26 mouse cellular contexts compared by ENCODE assay signal in genomic region chr12:47465924-47466323, GRCm38 (mm10).
DNase-seq lines count a peak whose midpoint lies in the region; ATAC-seq lines count a peak whose summit lies in the region.
"Had no signal": no experiment of that assay in that cellular context is flagged by ENCODE, and none has a peak within 500 bp of the region (broad histone marks: within the 10 kb centered on the region; RNA-seq: fewer than 3 reads in every experiment).

No protein-coding gene starts in this region.

- H3K4me2 ChIP-seq in hindbrain, embryonic 12.5 days (replicated peaks), result no peak overlapping the region
- no peak overlapping the region for H3K4me2 ChIP-seq in hindbrain, embryonic 11.5 days (replicated peaks; ENCODE audit: low read depth, low read length)
- H3K4me2 ChIP-seq in hindbrain, embryonic 16.5 days (ENCODE audit: low read length), result no peak overlapping the region
- H3K4me2 ChIP-seq in neural tube, embryonic 13.5 days, result no peak overlapping the region
- H3K4me2 ChIP-seq: embryonic facial prominence, embryonic 13.5 days; forebrain, embryonic 13.5 days; liver, embryonic 15.5 days had no signal

- H3K36me3 ChIP-seq in hindbrain, embryonic 12.5 days, result no peaks in the 10 kb centered on the region
- H3K36me3 ChIP-seq in hindbrain, embryonic 11.5 days (ENCODE audit: control insufficient read depth, insufficient read depth, low read length), result no peaks in the 10 kb centered on the region
- H3K36me3 ChIP-seq in hindbrain, embryonic 16.5 days (ENCODE audit: control insufficient read depth, insufficient read depth, low read length), result no peaks in the 10 kb centered on the region
- no peaks in the 10 kb centered on the region for H3K36me3 ChIP-seq in neural tube, embryonic 13.5 days
- H3K36me3 ChIP-seq: embryonic facial prominence, embryonic 13.5 days; heart, embryonic 10.5 days; limb, embryonic 10.5 days; liver, embryonic 15.5 days had no signal

- no peak overlapping the region for H3K9ac ChIP-seq in hindbrain, embryonic 12.5 days
- no peak overlapping the region for H3K9ac ChIP-seq in hindbrain, embryonic 11.5 days (ENCODE audit: low read depth, low read length)
- no peak overlapping the region for H3K9ac ChIP-seq in hindbrain, embryonic 16.5 days (ENCODE audit: low read depth, low read length)
- H3K9ac ChIP-seq in neural tube, embryonic 13.5 days, result no peak overlapping the region
- H3K9ac ChIP-seq: embryonic facial prominence, embryonic 13.5 days; forebrain, embryonic 13.5 days; liver, embryonic 15.5 days had no signal

- H3K27me3 ChIP-seq in hindbrain, embryonic 12.5 days, result no peaks in the 10 kb centered on the region
- H3K27me3 ChIP-seq in hindbrain, embryonic 11.5 days (ENCODE audit: control insufficient read depth, insufficient read depth, low read length), result no peaks in the 10 kb centered on the region
- no peaks in the 10 kb centered on the region for H3K27me3 ChIP-seq in hindbrain, embryonic 16.5 days (replicated peaks; ENCODE audit: control insufficient read depth, insufficient read depth, low read length)
- H3K27me3 ChIP-seq in neural tube, embryonic 13.5 days, result no peaks in the 10 kb centered on the region
- H3K27me3 ChIP-seq: embryonic facial prominence, embryonic 13.5 days; forebrain, embryonic 13.5 days; liver, embryonic 15.5 days had no signal

- H3K4me3 ChIP-seq in hindbrain, embryonic 12.5 days, result no peak overlapping the region
- H3K4me3 ChIP-seq in hindbrain, embryonic 11.5 days (ENCODE audit: low read depth, low read length), result no peak overlapping the region
- no peak overlapping the region for H3K4me3 ChIP-seq in hindbrain, embryonic 16.5 days (ENCODE audit: low read length)
- H3K4me3 ChIP-seq in neural tube, embryonic 13.5 days, result no peak overlapping the region
- H3K4me3 ChIP-seq: embryonic facial prominence, embryonic 13.5 days; erythroblast, embryonic 14.5 days; forebrain, embryonic 13.5 days; heart, embryonic 10.5 days; layer of hippocampus, adult 2 months; limb, embryonic 10.5 days; liver, embryonic 15.5 days; myocyte had no signal

- DNase-seq in hindbrain, embryonic 11.5 days (ENCODE audit: low spot score), result no peak
- peak; percentile 38 for DNase-seq in Muller cell, postnatal 12 days (ENCODE audit: inconsistent ontology term)
- no peak for DNase-seq in adrenal gland, postnatal 10 days
- DNase-seq in gastrocnemius, postnatal 25 days, result no peak
- DNase-seq: cerebellum, adult 2 months; cerebellum, postnatal 36 days; embryo, embryonic 11 days; kidney, adult 9 months; kidney, postnatal 14 days; liver; lung, postnatal 4 days; right cerebral cortex, adult 18-20 months; thymus, adult 18-20 months; thymus, postnatal 4 days had no signal

- H3K4me1 ChIP-seq in hindbrain, embryonic 12.5 days, result no peaks in the 10 kb centered on the region
- H3K4me1 ChIP-seq in hindbrain, embryonic 11.5 days (replicated peaks; ENCODE audit: control insufficient read depth, insufficient read depth, low read length), result no peaks in the 10 kb centered on the region
- no peaks in the 10 kb centered on the region for H3K4me1 ChIP-seq in hindbrain, embryonic 16.5 days (ENCODE audit: control insufficient read depth, insufficient read depth, low read depth, low read length)
- peaks cover 10% of the 10 kb centered on the region; the same call in 1 of the 2 replicates for H3K4me1 ChIP-seq in neural tube, embryonic 13.5 days (replicated peaks)
- H3K4me1 ChIP-seq: embryonic facial prominence, embryonic 13.5 days; forebrain, embryonic 13.5 days; heart, embryonic 10.5 days; limb, embryonic 10.5 days; liver, embryonic 15.5 days had no signal

- ATAC-seq in hindbrain, embryonic 12.5 days (ENCODE audit: low FRiP score), result peak; percentile 58; the same call in 1 of the 2 replicates
- ATAC-seq in hindbrain, embryonic 11.5 days (ENCODE audit: low FRiP score), result no peak
- ATAC-seq in hindbrain, embryonic 16.5 days, result peak; percentile 85
- ATAC-seq in neural tube, embryonic 13.5 days (ENCODE audit: low read depth), result peak; percentile 82
- ATAC-seq: forebrain, embryonic 13.5 days; intestine, embryonic 16.5 days had no signal

- H3K27ac ChIP-seq in hindbrain, embryonic 12.5 days, result no peak overlapping the region
- H3K27ac ChIP-seq in hindbrain, embryonic 11.5 days (ENCODE audit: low read depth, low read length), result no peak overlapping the region
- 0 out of 2 replicates have a peak overlapping the region, but pooled peaks have one; percentile 23 for H3K27ac ChIP-seq in hindbrain, embryonic 16.5 days (ENCODE audit: low read depth, low read length)
- H3K27ac ChIP-seq in neural tube, embryonic 13.5 days (replicated peaks), result peak overlapping the region; percentile 68
- H3K27ac ChIP-seq: embryonic facial prominence, embryonic 13.5 days; forebrain, embryonic 13.5 days; heart, embryonic 10.5 days; layer of hippocampus, adult 2 months; limb, embryonic 10.5 days; liver, embryonic 15.5 days had no signal

- H3K9me3 ChIP-seq in hindbrain, embryonic 12.5 days (replicated peaks), result no peaks in the 10 kb centered on the region
- no peaks in the 10 kb centered on the region for H3K9me3 ChIP-seq in hindbrain, embryonic 11.5 days (ENCODE audit: control insufficient read depth, low read length)
- H3K9me3 ChIP-seq in hindbrain, embryonic 16.5 days (ENCODE audit: control insufficient read depth, low read length), result no peaks in the 10 kb centered on the region
- no peaks in the 10 kb centered on the region for H3K9me3 ChIP-seq in neural tube, embryonic 13.5 days
- H3K9me3 ChIP-seq: embryonic facial prominence, embryonic 13.5 days; forebrain, embryonic 13.5 days; heart, embryonic 10.5 days; limb, embryonic 10.5 days; liver, embryonic 15.5 days had no signal

- 59% methylated on average over 5 of the region's 5 CpGs for WGBS in hindbrain, embryonic 12.5 days
- WGBS in hindbrain, embryonic 11.5 days, result 82% methylated on average over 5 of the region's 5 CpGs
- WGBS in hindbrain, embryonic 16.5 days, result 35% methylated on average over 5 of the region's 5 CpGs
- WGBS in neural tube, embryonic 13.5 days, result 44% methylated on average over 5 of the region's 5 CpGs

Comparison
In these comparisons a context has a peak if more than half of its experiments do, and no peak if none do; other contexts are left out.
1. H3K27ac ChIP-seq: peak in hindbrain, embryonic 16.5 days (single experiment) and neural tube, embryonic 13.5 days (single experiment); none in hindbrain, embryonic 12.5 days (single experiment) and hindbrain, embryonic 11.5 days (single experiment).